Mouse (Mus musculus): ENCODE measurements around the gene Oard1.

Gene Oard1

GRCm38 (mm10) chr17:48408526-48409291, 1.1 kb upstream of the Oard1 start:
- peak; percentile 76 for DNase-seq (ENCODE audit: low spot score)

- peak; percentile 71 for DNase-seq (ENCODE audit: low spot score)
Observed at GRCm38 (mm10) chr17:48410299-48410785, 528 bp downstream of the Oard1 start.

GRCm38 (mm10) chr17:48411241-48411640, 1.4 kb downstream of the Oard1 start:
- no peak for DNase-seq (ENCODE audit: low spot score)

GRCm38 (mm10) chr17:48416011-48416410, 6.2 kb downstream of the Oard1 start:
- no peak for DNase-seq (ENCODE audit: low spot score)

GRCm38 (mm10) chr17:48416425-48417195, 6.8 kb downstream of the Oard1 start:
- DNase-seq (ENCODE audit: low spot score) = peak; percentile 73

- no peak for DNase-seq (ENCODE audit: low spot score)
Observed at GRCm38 (mm10) chr17:48417521-48417920, 7.7 kb downstream of the Oard1 start.

- DNase-seq (ENCODE audit: low spot score) = no peak
Observed at GRCm38 (mm10) chr17:48418174-48418573, 8.4 kb downstream of the Oard1 start.

GRCm38 (mm10) chr17:48418781-48419180, 9.0 kb downstream of the Oard1 start:
- no peak for DNase-seq (ENCODE audit: low spot score)

GRCm38 (mm10) chr17:48419571-48419970, 9.8 kb downstream of the Oard1 start:
- no peak for DNase-seq (ENCODE audit: low spot score)

- DNase-seq (ENCODE audit: low spot score) = no peak
Observed at GRCm38 (mm10) chr17:48424237-48424636, 14.4 kb downstream of the Oard1 start.

GRCm38 (mm10) chr17:48425823-48426612, 16.2 kb downstream of the Oard1 start:
- DNase-seq (ENCODE audit: low spot score) = no peak

GRCm38 (mm10) chr17:48426991-48427750, 17.4 kb downstream of the Oard1 start:
- DNase-seq (ENCODE audit: low spot score) = no peak

- DNase-seq (ENCODE audit: low spot score) = no peak
Observed at GRCm38 (mm10) chr17:48427852-48428530, 18.2 kb downstream of the Oard1 start.

GRCm38 (mm10) chr17:48430394-48430793, 20.6 kb downstream of the Oard1 start:
- no peak for DNase-seq (ENCODE audit: low spot score)

- DNase-seq (ENCODE audit: low spot score) = no peak
Observed at GRCm38 (mm10) chr17:48431054-48431453, 21.2 kb downstream of the Oard1 start.

- DNase-seq (ENCODE audit: low spot score) = no peak
Observed at GRCm38 (mm10) chr17:48432158-48432980, 22.6 kb downstream of the Oard1 start, which contains the start of gene Apobec2. Apobec2 (minus strand) TSS chr17:48432930.

- no peak for DNase-seq (ENCODE audit: low spot score)
Observed at GRCm38 (mm10) chr17:48433006-48433655, 23.3 kb downstream of the Oard1 start.

- DNase-seq (ENCODE audit: low spot score) = no peak
Observed at GRCm38 (mm10) chr17:48433689-48434330, 24.0 kb downstream of the Oard1 start.

GRCm38 (mm10) chr17:48434479-48434878, 24.7 kb downstream of the Oard1 start:
- DNase-seq (ENCODE audit: low spot score) = no peak
